Mouse (Mus musculus): ENCODE results near the gene Bcas3.
A peak's percentile ranks its signal among the peaks of the same experiment; 100 is the strongest.

Gene Bcas3

GRCm38 (mm10) chr11:85615421-85615820 lies 262.5 kb downstream of the Bcas3 start:
- DNase-seq (ENCODE audit: low spot score in 2 of 2) = no peak

- DNase-seq (ENCODE audit: low spot score in 2 of 2) = no peak
These were observed 268.5 kb downstream of the Bcas3 start for GRCm38 (mm10) chr11:85621486-85621885.

DNA sequence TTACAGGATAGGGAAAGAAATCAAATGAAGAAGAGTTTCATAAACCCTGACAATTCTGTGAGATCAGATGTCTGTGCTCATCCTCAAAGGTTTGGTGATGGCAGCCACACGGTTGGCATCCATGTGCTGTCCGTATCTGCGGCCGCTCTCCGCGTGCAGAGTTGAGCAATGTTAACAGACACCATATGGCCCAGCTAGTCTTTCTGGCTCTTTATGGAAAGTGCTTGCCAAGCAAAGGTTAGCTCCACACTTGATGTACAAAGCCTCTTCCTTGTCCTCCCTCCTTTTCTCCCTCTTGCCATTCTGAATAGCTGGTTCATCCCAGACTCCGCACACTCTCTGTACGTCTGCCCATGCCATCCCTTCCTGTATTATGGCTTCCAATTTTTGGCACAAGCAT lies 269.0 kb downstream of the Bcas3 start:
- DNase-seq (ENCODE audit: low spot score in 2 of 2) = no peak

DNA sequence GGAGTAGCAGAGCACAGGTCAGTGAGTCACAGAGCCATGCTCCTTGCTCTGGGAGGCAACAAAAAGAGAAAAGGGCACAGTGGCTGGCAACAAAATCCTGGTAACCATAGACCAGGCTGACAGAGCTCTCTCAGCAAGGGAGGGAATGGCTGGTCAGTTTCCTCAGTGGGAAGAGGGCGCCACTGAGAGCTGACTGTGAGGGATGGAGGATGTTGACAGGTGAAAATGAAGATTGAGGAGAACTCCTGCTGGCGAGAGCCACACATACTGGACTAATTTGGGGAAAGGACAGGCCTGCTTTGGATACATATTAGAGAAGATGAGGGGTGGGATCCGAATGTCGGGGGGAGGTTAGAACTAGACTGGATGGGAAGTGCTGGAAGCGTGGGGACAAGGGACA lies 272.2 kb downstream of the Bcas3 start:
- no peak for DNase-seq (ENCODE audit: low spot score in 2 of 2)

- DNase-seq (ENCODE audit: low spot score in 2 of 2) = no peak
These were observed 273.9 kb downstream of the Bcas3 start for GRCm38 (mm10) chr11:85626846-85627245.

GRCm38 (mm10) chr11:85627405-85627804 lies 274.4 kb downstream of the Bcas3 start:
- no peak for DNase-seq (ENCODE audit: low spot score in 2 of 2)

DNA sequence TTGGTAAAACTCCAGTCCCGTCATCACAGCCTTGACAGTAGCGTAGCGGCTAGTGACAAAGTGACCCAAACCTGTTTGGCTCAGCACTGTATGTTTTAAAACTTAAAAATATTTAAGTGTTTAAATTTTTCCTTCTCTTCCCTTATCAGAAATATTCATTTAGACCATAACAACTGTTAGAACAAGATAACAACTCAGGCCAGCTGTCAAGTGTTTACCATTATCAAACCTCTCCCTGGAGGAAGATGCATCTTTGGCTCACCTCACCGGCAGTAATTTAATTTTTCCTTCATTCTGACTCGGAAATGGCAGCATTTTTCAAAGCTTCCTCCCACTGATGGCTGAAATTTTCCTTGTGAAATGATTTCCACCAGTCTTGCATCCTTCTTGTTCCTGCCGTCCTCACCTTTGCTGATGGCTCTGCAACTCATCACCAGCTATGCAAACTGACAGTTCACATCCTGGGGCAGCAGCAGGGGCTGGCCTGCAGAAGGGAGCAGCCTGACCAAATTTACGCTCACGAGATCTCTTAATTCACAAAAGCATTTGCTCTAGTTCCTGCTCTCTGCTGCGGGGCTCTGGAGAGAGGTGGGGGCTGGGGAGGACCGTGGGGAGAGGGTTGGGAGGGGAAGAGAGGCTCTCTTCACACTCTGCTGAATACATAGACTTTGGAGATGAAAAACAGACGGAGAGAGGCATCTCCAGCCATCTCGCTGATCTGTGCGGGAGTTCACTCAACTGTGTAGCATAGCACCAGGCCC lies 275.5 kb downstream of the Bcas3 start:
- DNase-seq (ENCODE audit: low spot score in 2 of 2) = no peak

GRCm38 (mm10) chr11:85632568-85632981 lies 279.6 kb downstream of the Bcas3 start:
- no peak for DNase-seq (ENCODE audit: low spot score in 2 of 2)

DNA sequence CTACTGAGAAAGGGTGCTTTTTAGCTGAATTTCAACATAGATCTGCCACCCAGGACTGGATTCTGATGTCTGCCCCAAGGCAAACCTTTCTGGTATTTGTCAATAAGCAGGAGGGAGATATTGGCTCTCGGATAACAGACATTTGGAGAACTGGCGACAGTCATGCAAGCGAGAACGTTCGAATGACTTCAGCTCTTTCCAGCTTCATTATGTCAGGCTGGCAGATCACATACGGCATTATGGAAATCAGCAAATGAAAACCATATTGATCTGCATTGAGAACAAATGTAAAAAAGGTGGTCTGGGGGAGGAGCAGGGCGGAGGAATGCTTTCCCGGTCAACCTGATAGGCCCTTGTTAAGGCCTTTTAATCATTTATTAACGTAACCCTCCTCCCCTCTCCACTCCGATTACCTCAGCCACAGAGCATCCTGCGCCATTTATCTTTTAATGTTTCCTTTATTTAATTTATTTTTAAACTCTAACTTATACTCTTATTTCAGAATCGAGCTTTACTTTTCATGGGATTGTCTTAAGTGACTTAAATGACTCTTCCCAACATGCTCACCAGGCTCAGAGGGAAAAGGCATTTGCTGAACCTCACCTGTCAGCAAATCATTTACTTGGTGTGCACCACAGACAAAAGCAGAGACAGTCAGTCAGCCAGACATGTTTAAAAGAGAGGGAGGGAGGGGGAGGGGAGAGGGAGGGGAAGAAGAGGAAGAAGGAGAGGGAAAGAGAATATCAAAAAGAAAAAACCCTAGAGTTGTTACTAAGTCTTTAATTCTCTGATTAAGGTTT lies 285.9 kb downstream of the Bcas3 start:
- no peak for DNase-seq (ENCODE audit: low spot score in 2 of 2)

DNA sequence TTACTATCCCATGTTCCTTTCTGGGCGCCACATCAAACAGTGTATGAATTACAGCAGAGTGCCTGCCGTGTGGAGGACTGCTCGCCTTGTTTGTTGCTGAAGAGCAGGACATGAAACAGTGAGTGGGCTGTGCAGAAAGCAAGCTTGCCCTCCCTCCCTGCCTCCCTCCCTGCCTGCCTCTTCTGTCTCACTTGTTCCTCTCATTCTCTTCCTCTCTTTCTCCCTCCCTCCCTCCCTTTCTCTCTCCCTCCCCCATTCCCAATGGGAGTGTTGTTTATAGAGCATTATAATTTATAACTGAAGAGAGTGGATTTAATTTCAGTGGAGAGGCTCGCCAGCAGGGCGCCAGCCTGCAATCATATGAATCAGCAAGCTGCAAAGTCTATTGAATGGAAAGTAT lies 287.7 kb downstream of the Bcas3 start:
- DNase-seq (ENCODE audit: low spot score in 2 of 2) = peak in 1 of 2 experiments; percentile 17

DNA sequence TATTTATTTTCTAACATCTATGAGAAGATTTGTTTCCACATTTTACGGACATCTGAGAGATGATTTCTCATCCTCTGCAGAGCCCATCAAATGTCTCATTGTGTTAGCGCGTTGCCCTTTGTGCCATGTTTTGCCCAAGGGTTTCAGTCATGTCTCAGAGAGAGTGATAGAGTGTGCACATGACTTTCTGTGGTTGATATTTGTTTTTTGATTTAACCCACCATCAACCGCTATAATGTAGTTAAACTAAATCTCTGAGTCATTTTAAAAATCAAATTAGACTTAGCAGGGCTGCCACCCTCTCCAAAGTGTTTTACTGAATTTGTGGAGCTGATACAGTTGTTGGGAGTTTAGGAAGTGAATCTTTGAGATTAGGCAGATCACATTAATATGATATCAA lies 288.5 kb downstream of the Bcas3 start:
- DNase-seq (ENCODE audit: low spot score in 2 of 2) = no peak

DNA sequence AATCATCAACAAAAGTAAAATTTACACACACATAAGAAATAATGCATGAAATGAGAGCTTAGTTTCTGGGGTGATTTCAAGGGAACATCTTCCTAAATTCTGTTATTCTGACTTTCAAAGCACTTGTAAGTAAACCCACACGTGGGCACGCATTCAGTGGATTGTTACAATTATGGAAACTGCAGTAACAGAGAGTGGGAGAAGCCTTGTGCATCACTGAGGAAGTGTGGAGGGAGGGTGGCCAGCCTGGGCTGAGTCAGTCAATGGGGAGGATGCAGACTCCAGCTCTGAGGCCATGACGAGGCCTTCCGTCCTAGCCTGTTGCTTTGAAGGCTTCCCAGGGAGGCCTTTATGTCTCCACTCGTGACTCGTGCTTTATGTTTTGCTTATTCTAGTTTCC lies 289.6 kb downstream of the Bcas3 start:
- DNase-seq (ENCODE audit: low spot score in 2 of 2) = peak; percentile 61 to 74

DNA sequence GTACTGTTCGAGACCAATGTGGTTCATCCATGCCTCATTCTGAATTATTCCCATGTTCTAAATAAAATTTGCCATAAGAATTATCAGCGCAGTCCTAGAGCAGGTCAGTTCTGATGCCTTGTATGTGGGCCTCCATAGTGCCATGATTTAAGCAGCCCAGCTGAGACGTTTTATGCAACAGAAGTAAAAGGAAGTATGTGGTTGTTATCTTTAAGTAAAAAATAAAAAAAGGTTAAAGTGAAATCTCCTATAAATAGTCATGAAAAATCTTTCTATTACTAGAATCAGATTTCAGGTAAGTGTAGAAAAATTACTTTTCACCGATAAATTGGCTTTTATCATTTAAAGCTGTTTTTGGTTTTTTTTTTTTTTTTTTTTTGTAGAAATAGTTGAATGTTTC lies 290.1 kb downstream of the Bcas3 start:
- DNase-seq (ENCODE audit: low spot score in 2 of 2) = no peak

DNA sequence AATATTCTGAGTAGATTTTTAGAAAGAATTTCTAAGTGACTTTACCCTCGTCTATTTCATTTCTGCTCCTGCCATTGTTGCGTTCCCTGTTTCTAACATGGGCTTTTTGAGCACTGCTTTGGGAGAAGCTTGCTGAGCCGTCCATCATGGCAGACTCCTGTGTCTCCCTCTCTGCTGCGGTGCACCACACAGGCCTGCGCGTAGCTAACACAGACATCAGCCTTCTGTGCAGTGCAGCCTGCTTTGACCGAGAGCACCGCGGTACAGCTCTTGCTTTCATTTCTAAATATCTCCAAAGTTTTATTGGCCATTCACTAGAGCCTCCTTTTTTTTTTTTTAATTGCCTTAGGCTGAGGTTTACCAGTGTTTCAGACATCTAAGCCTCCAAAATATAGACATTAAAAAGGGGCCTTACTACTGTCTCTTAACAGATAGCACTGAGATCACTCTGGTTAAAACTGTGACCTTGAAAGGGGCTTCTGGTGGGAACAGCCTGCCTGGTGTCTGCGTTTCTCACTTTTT lies 290.6 kb downstream of the Bcas3 start:
- no peak for DNase-seq (ENCODE audit: low spot score in 2 of 2)

DNA sequence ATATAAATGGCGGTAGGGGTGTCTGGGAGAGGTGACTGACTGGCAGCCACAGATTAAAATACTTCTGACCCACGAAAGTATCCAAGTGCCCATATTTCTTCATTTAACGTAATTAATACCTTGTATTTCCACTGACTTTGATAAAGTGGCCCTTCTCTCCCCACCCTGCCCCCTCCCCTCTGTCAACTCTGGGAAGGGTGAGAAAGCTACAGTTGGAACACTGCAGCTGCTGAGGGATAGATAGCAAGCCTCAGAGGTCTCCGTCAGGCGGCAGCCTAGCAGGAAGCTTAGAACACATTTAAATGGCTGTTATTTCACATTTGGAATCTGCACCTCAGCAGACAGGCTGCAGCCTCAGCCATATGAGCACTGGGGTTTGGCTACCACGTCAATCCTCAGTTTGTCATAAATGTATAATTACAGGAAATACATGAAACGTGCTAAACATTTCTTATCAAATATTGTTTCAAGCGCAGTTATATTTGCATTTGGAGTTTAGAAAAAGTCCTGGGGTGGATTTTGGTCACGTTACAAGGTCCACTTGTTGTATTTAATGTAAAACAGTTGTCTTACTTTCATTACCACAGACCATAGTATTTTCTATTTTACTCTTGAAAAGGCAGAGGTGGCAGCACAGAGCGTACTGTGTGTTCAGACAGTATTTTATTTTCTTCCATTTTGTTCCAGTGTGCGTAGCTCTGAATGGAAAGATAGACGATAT lies 291.2 kb downstream of the Bcas3 start:
- no peak for DNase-seq (ENCODE audit: low spot score in 2 of 2)

GRCm38 (mm10) chr11:85644748-85645060 lies 291.7 kb downstream of the Bcas3 start:
- no peak for DNase-seq (ENCODE audit: low spot score in 2 of 2)

- no peak for DNase-seq (ENCODE audit: low spot score in 2 of 2)
These were observed 292.3 kb downstream of the Bcas3 start for GRCm38 (mm10) chr11:85645152-85645835.

- DNase-seq (ENCODE audit: low spot score in 2 of 2) = no peak
These were observed 295.9 kb downstream of the Bcas3 start for GRCm38 (mm10) chr11:85648893-85649292.

DNA sequence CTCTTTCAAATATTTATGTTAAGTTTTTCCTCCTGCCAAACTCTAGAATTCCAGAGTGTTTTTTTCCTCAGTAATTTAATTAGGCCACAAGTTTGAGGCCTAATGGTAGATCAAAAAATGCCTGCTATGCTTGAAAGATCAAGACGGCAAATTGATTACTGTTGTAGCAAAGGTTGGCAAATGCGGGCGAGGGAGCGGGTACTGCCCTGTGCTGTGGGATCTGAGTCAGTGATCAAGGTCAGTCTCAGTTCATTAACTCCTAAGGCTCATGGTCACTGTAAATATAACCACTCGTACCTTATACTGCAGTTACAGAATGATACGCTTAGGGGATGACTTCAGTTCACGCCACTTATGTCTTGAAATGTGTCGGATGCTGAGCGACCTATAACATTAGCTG lies 296.4 kb downstream of the Bcas3 start:
- no peak for DNase-seq (ENCODE audit: low spot score in 2 of 2)

DNA sequence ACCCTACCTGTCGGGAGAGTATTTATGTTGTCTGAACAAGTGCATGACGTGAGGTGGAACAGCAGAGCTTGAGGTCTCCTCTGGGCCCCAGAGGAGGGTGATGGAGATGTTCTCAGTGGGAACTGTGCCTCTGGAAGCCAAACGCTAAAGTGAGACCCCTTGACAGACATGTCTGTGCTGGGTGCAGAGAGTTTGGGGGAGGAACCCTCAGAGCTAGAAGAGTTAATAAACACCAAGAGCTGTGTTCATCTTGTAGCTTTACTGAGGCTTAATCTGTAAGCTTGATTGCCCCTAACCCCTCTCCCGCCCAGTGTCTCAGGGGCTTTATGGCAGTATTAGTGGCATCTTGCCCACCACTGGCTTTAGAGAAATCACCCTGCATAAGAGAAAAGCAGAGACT lies 304.5 kb downstream of the Bcas3 start:
- no peak for DNase-seq (ENCODE audit: low spot score in 2 of 2)

GRCm38 (mm10) chr11:85660304-85660703 lies 307.3 kb downstream of the Bcas3 start:
- no peak for DNase-seq (ENCODE audit: low spot score in 2 of 2)

DNA sequence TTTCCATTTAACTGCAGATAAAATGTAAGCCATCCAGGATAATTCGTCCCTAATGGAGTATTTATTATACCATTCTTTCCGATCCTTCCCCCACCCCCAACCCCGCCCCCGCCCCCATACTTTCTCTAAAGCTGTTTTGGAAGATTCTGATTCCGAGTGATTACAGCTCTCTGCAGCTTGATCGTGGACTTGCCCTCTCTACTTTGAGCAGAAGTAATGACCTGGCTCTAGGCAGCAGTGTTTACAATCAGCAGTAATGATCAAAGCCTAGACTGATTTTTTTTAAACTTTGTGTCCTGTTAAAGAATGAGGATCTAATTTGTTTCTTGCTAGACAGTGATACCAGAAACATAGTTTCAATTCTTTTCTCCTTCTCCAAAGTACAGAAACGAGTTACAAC lies 314.2 kb downstream of the Bcas3 start:
- no peak for DNase-seq (ENCODE audit: low spot score in 2 of 2)
